ENCODE assay signal across 27 mouse cellular contexts in genomic region chr7:87321571-87321970, GRCm38 (mm10).
DNase-seq lines count a peak whose midpoint lies in the region; ATAC-seq lines count a peak whose summit lies in the region.
"Had no signal": no experiment of that assay in that cellular context is flagged by ENCODE, and none has a peak within 500 bp of the region (broad histone marks: within the 10 kb centered on the region; RNA-seq: fewer than 3 reads in every experiment).

No protein-coding gene starts in this region.

- ATAC-seq in embryonic facial prominence, embryonic 14.5 days (ENCODE audit: low read depth), result no peak
- ATAC-seq in liver, embryonic 11.5 days (replicated peaks; ENCODE audit: low FRiP score), result no peak
- ATAC-seq: CD4-positive, CD25-positive, alpha-beta regulatory T cell, adult 4 months; forebrain, embryonic 14.5 days; forebrain, postnatal 0 days; hindbrain, embryonic 16.5 days; intestine, embryonic 15.5 days had no signal

- no peak overlapping the region for H3K27ac ChIP-seq in embryonic facial prominence, embryonic 14.5 days (replicated peaks; ENCODE audit: low read depth, low read length)
- no peak overlapping the region for H3K27ac ChIP-seq in embryonic facial prominence, embryonic 10.5 days (replicated peaks)
- no peak overlapping the region for H3K27ac ChIP-seq in liver, embryonic 11.5 days (ENCODE audit: low read depth, low read length)
- H3K27ac ChIP-seq: embryonic facial prominence, embryonic 12.5 days; heart, embryonic 15.5 days; hindbrain, embryonic 10.5 days; hindbrain, embryonic 13.5 days; intestine, embryonic 15.5 days had no signal

- no peak overlapping the region for H3K4me2 ChIP-seq in embryonic facial prominence, embryonic 14.5 days (ENCODE audit: low read depth, low read length)
- no peak overlapping the region for H3K4me2 ChIP-seq in liver, embryonic 11.5 days
- H3K4me2 ChIP-seq: embryonic facial prominence, embryonic 12.5 days; heart, embryonic 12.5 days; heart, embryonic 15.5 days; hindbrain, embryonic 13.5 days; intestine, embryonic 15.5 days had no signal

- no peaks in the 10 kb centered on the region for H3K36me3 ChIP-seq in embryonic facial prominence, embryonic 14.5 days (ENCODE audit: control insufficient read depth, insufficient read depth, low read length)
- no peaks in the 10 kb centered on the region for H3K36me3 ChIP-seq in embryonic facial prominence, embryonic 10.5 days (replicated peaks)
- no peaks in the 10 kb centered on the region for H3K36me3 ChIP-seq in liver, embryonic 11.5 days (ENCODE audit: control insufficient read depth, insufficient read depth, low read length)
- H3K36me3 ChIP-seq: embryonic facial prominence, embryonic 12.5 days; heart, embryonic 12.5 days; heart, embryonic 15.5 days; hindbrain, embryonic 10.5 days; hindbrain, embryonic 13.5 days; intestine, embryonic 15.5 days had no signal

- peak; percentile 10 for DNase-seq in embryonic facial prominence, embryonic 14.5 days (ENCODE audit: low spot score)
- no peak for DNase-seq in embryonic facial prominence, embryonic 10.5 days (ENCODE audit: low spot score)
- peak; percentile 22 for DNase-seq in 3134 (ENCODE audit: extremely low read depth, insufficient read length, low spot score)
- DNase-seq in NIH3T3 (ENCODE audit: low read depth), result peak; percentile 2
- DNase-seq in fibroblast of lung, adult 2 months (ENCODE audit: low read depth), result peak; percentile 89
- DNase-seq in liver, embryonic 11.5 days (ENCODE audit: low spot score), result no peak
- DNase-seq in left cerebral cortex, postnatal 25 days (ENCODE audit: low spot score in 2 of 2), result no peak
- DNase-seq in thymus, postnatal 0 days (ENCODE audit: low spot score), result no peak
- DNase-seq: adrenal gland, adult 2 months; adrenal gland, postnatal 14 days; cerebellum, adult 11-12 months; cerebellum, adult 9-10 months; cerebellum, postnatal 14 days; forebrain, postnatal 0 days; heart, adult 18-20 months; heart, postnatal 10 days; heart, postnatal 36 days; kidney, adult 11 months had no signal

- 64% methylated on average over 3 of the region's 3 CpGs for WGBS in embryonic facial prominence, embryonic 14.5 days
- 79% methylated on average over 3 of the region's 3 CpGs for WGBS in embryonic facial prominence, embryonic 10.5 days
- 81% methylated on average over 3 of the region's 3 CpGs for WGBS in liver, embryonic 11.5 days

- intact Hi-C loops in left cerebral cortex, postnatal 25 days (cut with DNase I), result no loop called here

- no peak overlapping the region for H3K4me3 ChIP-seq in embryonic facial prominence, embryonic 14.5 days (ENCODE audit: low read depth, low read length)
- no peak overlapping the region for H3K4me3 ChIP-seq in embryonic facial prominence, embryonic 10.5 days
- H3K4me3 ChIP-seq in liver, embryonic 11.5 days (ENCODE audit: low read depth, low read length), result no peak overlapping the region
- H3K4me3 ChIP-seq: embryonic facial prominence, embryonic 12.5 days; heart, embryonic 12.5 days; heart, embryonic 15.5 days; hindbrain, embryonic 10.5 days; hindbrain, embryonic 13.5 days; intestine, embryonic 15.5 days had no signal

- no peaks in the 10 kb centered on the region for H3K9me3 ChIP-seq in embryonic facial prominence, embryonic 14.5 days (ENCODE audit: control insufficient read depth, low read length)
- no peaks in the 10 kb centered on the region for H3K9me3 ChIP-seq in embryonic facial prominence, embryonic 10.5 days
- no peaks in the 10 kb centered on the region for H3K9me3 ChIP-seq in liver, embryonic 11.5 days (ENCODE audit: control insufficient read depth, low read length)
- H3K9me3 ChIP-seq: embryonic facial prominence, embryonic 12.5 days; heart, embryonic 12.5 days; heart, embryonic 15.5 days; hindbrain, embryonic 10.5 days; hindbrain, embryonic 13.5 days; intestine, embryonic 15.5 days had no signal

- H3K9ac ChIP-seq in embryonic facial prominence, embryonic 14.5 days (ENCODE audit: low read depth, low read length), result no peak overlapping the region
- no peak overlapping the region for H3K9ac ChIP-seq in liver, embryonic 11.5 days (ENCODE audit: low read depth, low read length)
- H3K9ac ChIP-seq: embryonic facial prominence, embryonic 12.5 days; forebrain, postnatal 0 days; heart, embryonic 12.5 days; heart, embryonic 15.5 days; hindbrain, embryonic 13.5 days; intestine, embryonic 15.5 days had no signal

- H3K27me3 ChIP-seq in embryonic facial prominence, embryonic 14.5 days (replicated peaks; ENCODE audit: control insufficient read depth, insufficient read depth, low read length), result no peaks in the 10 kb centered on the region
- no peaks in the 10 kb centered on the region for H3K27me3 ChIP-seq in embryonic facial prominence, embryonic 10.5 days (replicated peaks; ENCODE audit: low read depth, poor library complexity, severe bottlenecking)
- no peaks in the 10 kb centered on the region for H3K27me3 ChIP-seq in liver, embryonic 11.5 days (replicated peaks; ENCODE audit: control insufficient read depth, insufficient read depth, low read length)
- H3K27me3 ChIP-seq: embryonic facial prominence, embryonic 12.5 days; heart, embryonic 12.5 days; heart, embryonic 15.5 days; hindbrain, embryonic 13.5 days; intestine, embryonic 15.5 days had no signal

- H3K4me1 ChIP-seq in embryonic facial prominence, embryonic 14.5 days (ENCODE audit: control insufficient read depth, insufficient read depth, low read length), result no peaks in the 10 kb centered on the region
- H3K4me1 ChIP-seq in embryonic facial prominence, embryonic 10.5 days, result no peaks in the 10 kb centered on the region
- no peaks in the 10 kb centered on the region for H3K4me1 ChIP-seq in liver, embryonic 11.5 days (replicated peaks; ENCODE audit: control insufficient read depth, insufficient read depth, low read length)
- H3K4me1 ChIP-seq: embryonic facial prominence, embryonic 12.5 days; heart, embryonic 12.5 days; heart, embryonic 15.5 days; hindbrain, embryonic 10.5 days; hindbrain, embryonic 13.5 days; intestine, embryonic 15.5 days had no signal

Comparison
In these comparisons a context has a peak if more than half of its experiments do, and no peak if none do; other contexts are left out.
1. DNase-seq: peak in embryonic facial prominence, embryonic 14.5 days (single experiment), 3134 (single experiment), NIH3T3 (single experiment) and fibroblast of lung, adult 2 months (single experiment); none in embryonic facial prominence, embryonic 10.5 days (single experiment), liver, embryonic 11.5 days (single experiment), left cerebral cortex, postnatal 25 days (0 of 2) and thymus, postnatal 0 days (single experiment).